Mouse (Mus musculus): ENCODE data around the gene Ccdc163.

Gene Ccdc163

GRCm38 (mm10) chr4:116707666-116708065 is 643 bp upstream of the Ccdc163 start:
- DNase-seq: no peak

DNA sequence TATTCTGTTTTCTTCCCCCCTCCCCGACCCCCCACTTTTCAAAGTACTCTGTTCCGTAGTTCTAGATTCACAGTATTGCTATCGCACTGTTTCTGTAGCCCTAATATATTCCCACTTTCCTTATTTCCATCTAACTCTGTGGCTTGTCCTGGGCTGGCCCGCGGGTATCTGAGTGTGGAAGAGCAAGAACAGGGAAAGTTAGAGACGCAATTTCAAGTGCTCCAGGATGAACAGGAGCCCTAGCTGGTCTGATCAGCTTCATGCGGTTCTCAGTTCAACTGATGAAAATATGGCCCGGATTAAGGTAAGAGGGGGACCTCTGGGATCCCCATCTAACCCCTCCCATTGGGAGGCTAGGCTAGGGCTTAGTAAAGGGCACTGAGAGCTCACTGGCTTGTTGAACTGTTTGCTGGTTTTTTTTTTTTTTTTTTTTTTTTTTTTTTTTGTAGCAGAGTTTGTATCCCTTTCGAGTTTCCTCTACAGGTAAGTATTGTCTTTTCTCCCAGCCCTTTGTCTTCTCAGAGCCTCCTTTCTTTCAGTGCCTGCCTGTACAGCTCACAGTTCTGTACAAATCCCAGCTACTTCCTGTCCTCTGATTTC is 582 bp downstream of the Ccdc163 start:
- peak; percentile 59 for DNase-seq

DNA sequence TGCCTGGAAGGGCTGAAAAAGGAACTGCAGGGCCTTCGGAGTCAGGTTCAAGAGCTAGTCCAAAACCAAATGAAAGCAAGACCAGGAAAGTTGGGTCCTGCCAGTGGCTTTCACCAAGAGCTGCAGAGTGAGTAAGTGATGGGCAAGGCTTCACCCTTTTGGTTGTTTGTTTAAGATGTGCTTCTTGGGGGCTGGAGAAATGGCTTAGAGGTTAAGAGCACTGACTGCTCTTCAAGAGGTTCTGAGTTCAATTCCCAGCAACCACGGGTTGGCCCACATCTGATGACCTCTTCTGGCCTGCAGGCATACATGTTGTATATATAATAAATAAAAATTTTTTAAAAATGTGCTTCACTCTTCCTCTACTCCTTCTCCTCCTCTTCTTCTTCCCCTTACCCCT is 1.8 kb downstream of the Ccdc163 start:
- DNase-seq: no peak

DNA sequence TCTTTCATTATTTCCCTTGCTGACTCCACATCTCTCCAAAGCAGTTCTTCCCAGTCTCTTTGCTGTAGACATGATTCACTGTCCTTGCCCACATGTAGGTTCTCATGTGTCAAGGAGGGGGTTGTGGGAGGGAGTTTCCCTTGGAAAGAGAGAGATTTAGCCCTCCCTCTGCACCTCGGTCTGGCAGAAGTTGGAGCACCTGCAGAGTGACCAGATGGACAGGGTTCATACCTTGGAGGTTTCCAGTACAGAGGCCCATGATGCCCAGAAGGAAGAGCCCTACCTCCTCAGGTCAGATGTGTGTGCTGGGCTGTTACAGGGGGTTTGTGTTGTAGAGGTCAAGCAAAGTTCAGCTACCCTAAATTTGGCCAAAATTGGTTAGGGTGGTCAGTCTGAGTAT is 4.2 kb downstream of the Ccdc163 start:
- peak; percentile 54 for DNase-seq

DNA sequence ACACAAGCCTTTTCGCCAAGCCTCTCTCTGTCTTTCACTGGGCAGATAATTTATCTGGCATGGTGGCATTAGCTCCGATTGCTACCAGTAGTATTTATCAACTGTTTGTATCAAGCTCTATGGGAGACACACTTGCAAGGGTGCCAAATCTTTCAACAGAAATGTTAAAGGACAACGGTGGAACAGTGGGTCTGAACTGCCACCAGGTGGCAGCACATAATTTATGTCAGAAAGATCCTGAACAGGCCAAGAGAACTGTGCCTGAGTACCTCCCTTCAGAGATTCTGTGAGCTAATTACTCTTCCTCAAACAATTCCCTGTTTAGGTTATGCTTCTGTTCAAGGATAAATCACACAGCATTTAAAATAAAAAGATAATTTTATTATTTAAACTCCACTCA is 11.1 kb downstream of the Ccdc163 start:
- peak; percentile 86 for DNase-seq

- peak; percentile 97 for DNase-seq
Measured at GRCm38 (mm10) chr4:116720343-116721097, 12.2 kb downstream of the Ccdc163 start, which contains the start of gene Tesk2. Tesk2 (plus strand) TSS chr4:116720948.

- no peak for DNase-seq
Measured at GRCm38 (mm10) chr4:116721098-116721628, 12.9 kb downstream of the Ccdc163 start.

GRCm38 (mm10) chr4:116722230-116722629 is 13.9 kb downstream of the Ccdc163 start:
- DNase-seq: no peak

DNA sequence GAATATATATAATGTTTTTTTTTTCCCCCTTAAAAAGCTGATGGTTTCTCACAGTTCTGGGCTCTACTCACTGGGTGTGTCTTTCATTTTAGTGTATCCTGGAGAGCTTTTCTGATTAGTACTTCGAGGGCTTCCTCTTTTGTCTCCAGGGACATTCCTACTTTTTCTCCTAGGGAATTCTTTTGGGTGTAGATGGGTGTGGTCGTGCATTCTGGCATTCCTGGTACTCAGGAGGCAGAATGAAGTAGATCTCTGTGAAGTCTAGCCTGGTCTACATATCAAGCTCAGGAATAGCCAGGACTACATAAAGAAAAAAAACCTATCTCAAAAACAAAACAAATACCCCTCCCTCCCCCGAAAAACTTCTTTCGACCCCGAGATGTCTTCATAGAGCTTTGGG is 17.1 kb downstream of the Ccdc163 start:
- no peak for DNase-seq

DNA sequence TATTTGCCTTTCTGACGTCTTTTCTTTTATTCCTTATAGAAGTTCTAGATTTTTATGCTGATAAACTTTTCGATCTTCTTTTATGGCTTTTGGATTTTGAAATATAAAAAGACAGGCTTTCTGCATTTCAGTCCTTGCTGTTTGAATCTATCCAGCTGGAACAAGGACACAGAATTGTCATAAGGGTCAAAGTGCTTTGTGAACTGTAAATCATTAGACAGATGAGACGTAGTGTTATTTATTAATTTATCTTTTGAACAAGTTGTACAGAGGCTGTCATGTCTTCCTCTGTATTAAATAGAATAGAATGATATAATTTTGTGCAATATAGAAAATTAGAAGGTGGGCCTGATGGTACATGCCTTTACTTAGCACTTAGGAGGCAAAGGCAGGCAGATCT is 19.1 kb downstream of the Ccdc163 start:
- no peak for DNase-seq

GRCm38 (mm10) chr4:116729532-116729931 is 21.2 kb downstream of the Ccdc163 start:
- no peak for DNase-seq

- DNase-seq: no peak
Measured at GRCm38 (mm10) chr4:116731077-116731476, 22.8 kb downstream of the Ccdc163 start.

DNA sequence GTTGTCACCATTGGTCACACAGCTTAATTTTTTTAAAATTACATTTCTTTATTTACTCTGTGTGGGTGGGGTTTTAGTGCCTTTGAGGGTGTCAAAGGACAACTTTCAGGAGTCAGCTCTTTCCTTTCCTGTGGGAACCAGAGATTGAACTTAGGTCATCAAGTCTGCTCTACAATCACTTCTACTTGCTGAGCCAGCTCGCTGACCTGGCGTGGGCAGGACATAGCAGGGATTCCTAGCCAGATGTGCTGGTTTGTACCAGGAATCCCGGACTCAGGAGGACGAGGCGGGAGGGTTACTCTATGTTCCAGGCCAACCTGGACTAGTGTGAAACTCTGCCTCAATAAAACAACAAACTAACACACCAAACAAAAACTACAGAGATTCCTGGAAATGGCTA is 24.0 kb downstream of the Ccdc163 start:
- DNase-seq: no peak

GRCm38 (mm10) chr4:116734996-116735395 is 26.7 kb downstream of the Ccdc163 start:
- DNase-seq: no peak

- DNase-seq: no peak
Measured at GRCm38 (mm10) chr4:116738972-116739751, 30.9 kb downstream of the Ccdc163 start.

- DNase-seq: no peak
Measured at GRCm38 (mm10) chr4:116749750-116750149, 41.4 kb downstream of the Ccdc163 start.

- DNase-seq: no peak
Measured at GRCm38 (mm10) chr4:116761914-116762313, 53.6 kb downstream of the Ccdc163 start.

GRCm38 (mm10) chr4:116764001-116764400 is 55.7 kb downstream of the Ccdc163 start:
- no peak for DNase-seq

DNA sequence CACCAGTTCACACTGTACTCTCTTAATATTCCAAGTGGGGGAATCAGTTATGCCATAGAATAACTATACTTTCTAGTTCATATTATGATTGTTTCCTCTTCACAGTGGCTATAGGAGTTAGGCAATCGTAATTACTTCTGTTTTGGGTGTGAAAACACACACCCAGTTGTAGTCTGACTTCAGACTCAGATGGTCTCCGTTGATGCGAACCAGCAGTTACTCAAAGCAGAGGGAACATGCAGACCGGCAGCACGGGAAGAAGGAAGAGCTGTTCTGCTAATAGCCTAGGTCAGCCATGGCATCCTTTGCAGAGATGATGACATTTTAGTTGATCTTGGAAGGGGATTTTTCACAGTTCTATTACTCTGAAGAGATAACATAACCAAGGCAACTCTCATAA is 60.2 kb downstream of the Ccdc163 start:
- DNase-seq: no peak

DNA sequence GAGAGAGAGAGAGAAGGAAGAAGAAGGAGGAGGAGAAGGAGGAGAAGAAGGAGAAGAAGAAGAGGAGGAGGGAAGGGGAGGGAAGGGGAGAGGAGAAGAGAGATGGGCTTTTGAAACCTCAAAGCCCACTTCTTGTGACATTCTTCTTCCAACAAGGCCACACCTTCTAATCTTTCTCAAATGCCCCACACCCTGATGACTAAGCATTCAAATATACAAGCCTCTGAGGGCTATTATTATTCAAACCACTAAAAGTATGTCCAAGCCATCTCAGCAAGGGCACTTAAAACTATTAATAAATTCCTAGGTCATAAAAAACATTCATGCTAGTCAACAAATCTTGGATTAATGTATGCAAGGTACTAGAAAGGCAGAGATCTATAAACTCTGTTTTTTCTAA is 60.8 kb downstream of the Ccdc163 start:
- DNase-seq: no peak

DNA sequence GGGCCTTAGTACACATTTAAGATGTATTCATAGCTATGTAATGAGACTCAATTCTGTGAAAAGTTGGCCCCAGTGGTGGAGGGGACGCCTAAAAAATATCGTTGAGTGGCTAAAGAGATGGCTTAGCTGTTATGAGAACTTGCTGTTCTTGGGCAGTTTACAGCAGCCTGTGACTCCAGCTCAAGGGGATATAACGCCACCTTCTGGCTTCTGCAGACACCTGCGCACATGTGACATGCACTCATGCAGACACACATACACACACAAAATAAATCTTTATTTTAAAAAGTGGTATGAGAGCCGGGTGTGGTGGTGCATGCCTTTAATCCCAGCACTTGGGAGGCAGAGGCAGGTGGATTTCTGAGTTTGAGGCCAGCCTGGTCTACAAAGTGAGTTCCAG is 68.1 kb downstream of the Ccdc163 start:
- no peak for DNase-seq

DNA sequence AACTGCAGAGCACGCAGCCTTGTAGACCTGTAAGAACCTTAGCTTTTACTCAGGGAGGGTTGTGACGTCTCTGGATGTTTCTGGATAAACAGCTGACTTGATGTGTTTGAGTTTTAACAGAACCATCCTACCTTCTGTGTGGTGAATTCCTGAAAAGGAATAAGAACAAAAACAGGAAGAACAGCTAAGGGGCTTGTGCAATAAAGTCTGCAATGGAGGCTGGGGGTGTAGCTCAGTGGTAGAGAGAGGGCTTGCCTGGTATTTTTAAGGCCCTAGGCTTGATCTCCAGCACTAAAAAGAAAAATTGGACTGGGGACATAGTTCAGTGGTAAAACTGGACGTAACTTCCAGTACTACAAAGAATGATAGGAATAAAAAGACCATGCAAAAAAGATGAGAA is 68.8 kb downstream of the Ccdc163 start:
- DNase-seq: no peak

GRCm38 (mm10) chr4:116780541-116780940 is 72.2 kb downstream of the Ccdc163 start:
- no peak for DNase-seq

- no peak for DNase-seq
Measured at GRCm38 (mm10) chr4:116781366-116781765, 73.1 kb downstream of the Ccdc163 start.

All from cerebellum, adult 9-10 months (tissue).